Mouse (Mus musculus) heart, postnatal 0 days (tissue): Measurements from ENCODE around the gene Fam111a.

Experiments used
- CTCF ChIP-seq: IDR thresholded peaks from 2 replicates; pipeline ENCODE4 v1.5.1; 2016; ENCODE audit warnings: antibody characterized with exemption, control low read depth, low read depth
- EP300 ChIP-seq: IDR thresholded peaks from 2 replicates; pipeline ENCODE4 v1.6.1; 2016; ENCODE audit warnings: antibody characterized with exemption, low read depth

- TF ChIP-seq CTCF (no peak), EP300 (no peak)
These were observed 31.1 kb downstream of the Fam111a start for GRCm38 (mm10) chr19:12576639-12577038.
